Mouse (Mus musculus) cerebellum, postnatal 36 days (tissue): ENCODE results near the gene Atp6v0a1.

Experiments
- DNase-seq, 2 experiments: peaks; one replicate each; pipeline ENCODE4 v3.0.0; 2021 to 2022; ENCODE audit warnings: mixed read lengths in 2 of 2

Gene Atp6v0a1

GRCm38 (mm10) chr11:101009046-101009887, at the start of gene Atp6v0a1:
Gene Atp6v0a1, plus strand, starts transcription at chr11:101009452.
- DNase-seq = peak; percentile 98

DNA sequence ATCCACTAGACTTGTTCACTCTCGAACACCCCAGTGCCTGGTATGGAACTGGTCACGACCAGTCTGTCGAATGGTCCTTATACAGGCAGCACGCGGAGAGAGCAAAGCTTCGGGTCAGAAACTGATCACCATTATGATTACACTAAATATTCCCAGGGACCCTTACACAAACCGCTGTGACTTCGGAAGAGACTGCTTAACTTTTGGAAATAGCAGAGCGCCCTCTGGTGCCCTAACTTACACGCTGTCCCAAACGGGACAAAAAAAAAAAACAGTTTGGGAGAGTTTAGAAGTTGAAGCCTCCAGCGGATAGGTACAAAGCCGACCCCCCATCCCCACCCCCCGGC, 49.8 kb upstream of the Atp6v0a1 start:
- DNase-seq = peak; percentile 64 to 65

GRCm38 (mm10) chr11:100959826-100960225, 49.4 kb upstream of the Atp6v0a1 start:
- DNase-seq = no peak

DNA sequence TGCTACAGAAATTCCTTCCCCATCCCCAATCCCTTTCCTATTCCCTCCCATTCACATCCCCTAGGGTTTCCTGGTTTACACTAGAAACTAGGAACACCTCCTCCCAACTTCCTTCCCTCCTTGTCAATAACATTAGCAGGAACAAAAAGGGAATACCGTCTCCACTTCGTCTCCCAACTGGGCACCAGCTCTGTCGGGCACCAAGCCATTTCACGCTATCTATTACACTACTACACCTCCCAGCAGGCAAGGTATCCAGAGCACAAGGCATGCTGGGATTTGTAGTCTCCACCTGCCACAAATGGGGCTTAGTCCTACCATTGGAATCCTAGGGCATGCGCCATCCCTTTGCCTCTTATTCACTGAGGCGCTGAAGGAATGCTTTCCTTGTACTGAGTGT, 48.7 kb upstream of the Atp6v0a1 start:
- DNase-seq = peak; percentile 62 to 68

GRCm38 (mm10) chr11:100962371-100962911, 46.8 kb upstream of the Atp6v0a1 start:
- DNase-seq = no peak

GRCm38 (mm10) chr11:100963647-100964046, 45.6 kb upstream of the Atp6v0a1 start:
- DNase-seq = no peak

GRCm38 (mm10) chr11:100964180-100964579, 45.1 kb upstream of the Atp6v0a1 start:
- DNase-seq = no peak

- no peak for DNase-seq
These were observed 44.2 kb upstream of the Atp6v0a1 start for GRCm38 (mm10) chr11:100964901-100965542.

DNA sequence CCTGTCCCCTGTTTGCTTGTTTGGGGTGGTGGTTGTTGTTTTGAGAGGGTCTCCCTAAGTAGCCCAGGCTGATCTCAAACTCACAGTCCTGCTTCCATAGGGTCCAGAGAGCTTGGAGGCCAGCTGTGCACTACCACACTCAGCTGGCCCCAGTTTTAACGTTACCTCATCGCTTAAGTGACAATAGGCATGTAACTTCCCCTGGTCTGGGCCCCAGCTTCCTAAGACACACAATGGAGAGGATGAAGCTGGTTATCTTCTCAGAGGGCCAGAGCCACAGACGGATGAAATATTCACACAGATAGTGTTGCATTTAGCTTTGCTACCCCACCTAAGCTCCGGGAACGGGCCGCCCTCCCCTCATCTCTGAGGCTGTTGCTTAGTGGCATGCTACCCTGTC, 43.5 kb upstream of the Atp6v0a1 start:
- no peak for DNase-seq

GRCm38 (mm10) chr11:100967376-100967775, 41.9 kb upstream of the Atp6v0a1 start:
- no peak for DNase-seq

- DNase-seq = no peak
These were observed 41.3 kb upstream of the Atp6v0a1 start for GRCm38 (mm10) chr11:100967881-100968420.

DNA sequence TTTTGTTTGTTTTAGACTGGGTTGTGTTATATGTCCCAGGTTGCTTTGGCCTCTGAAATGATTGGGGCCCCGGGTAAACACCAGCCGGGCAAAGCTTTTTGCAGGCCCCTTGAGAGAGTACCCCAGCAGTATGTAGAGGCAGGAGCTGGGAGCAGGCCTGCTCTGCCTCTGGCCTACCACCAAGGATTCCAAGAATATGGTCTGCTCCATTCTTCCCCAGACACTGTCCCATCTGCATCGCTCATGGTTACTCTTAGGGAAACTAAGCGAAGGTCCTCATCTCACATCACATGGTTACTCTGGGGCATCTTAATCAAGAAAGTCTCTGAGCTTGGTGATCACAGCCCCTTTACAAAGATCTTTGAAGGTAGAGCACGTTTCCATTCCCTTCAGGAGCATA, 40.8 kb upstream of the Atp6v0a1 start:
- no peak for DNase-seq

- DNase-seq = no peak
These were observed 40.0 kb upstream of the Atp6v0a1 start for GRCm38 (mm10) chr11:100969189-100969743.

GRCm38 (mm10) chr11:100969744-100970556, 39.3 kb upstream of the Atp6v0a1 start:
- peak in 1 of 2 experiments; percentile 18 for DNase-seq

GRCm38 (mm10) chr11:100970557-100970937, 38.7 kb upstream of the Atp6v0a1 start, which contains the start of gene Cavin1:
Gene Cavin1, minus strand, starts transcription at chr11:100970887.
- peak; percentile 52 to 63 for DNase-seq

DNA sequence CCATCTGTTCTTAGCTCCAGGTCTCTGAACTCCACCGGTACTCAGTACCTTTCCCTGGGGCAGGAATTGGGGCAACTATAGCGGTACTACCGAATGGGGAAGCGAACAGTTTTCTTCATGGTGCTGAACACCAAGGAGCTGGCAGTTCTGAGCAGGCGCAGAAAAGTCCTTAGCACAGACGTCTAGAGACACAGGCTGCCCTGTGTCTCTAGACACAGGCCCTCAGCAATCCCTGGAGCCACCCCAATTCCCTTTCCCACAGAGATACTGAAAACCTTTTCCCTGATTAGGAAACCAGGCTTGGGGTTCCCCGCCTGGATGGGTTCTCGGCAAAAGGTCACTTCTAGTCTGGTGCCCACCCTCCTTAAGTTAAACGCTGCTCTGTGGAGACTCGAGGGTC, 37.8 kb upstream of the Atp6v0a1 start:
- no peak for DNase-seq

DNA sequence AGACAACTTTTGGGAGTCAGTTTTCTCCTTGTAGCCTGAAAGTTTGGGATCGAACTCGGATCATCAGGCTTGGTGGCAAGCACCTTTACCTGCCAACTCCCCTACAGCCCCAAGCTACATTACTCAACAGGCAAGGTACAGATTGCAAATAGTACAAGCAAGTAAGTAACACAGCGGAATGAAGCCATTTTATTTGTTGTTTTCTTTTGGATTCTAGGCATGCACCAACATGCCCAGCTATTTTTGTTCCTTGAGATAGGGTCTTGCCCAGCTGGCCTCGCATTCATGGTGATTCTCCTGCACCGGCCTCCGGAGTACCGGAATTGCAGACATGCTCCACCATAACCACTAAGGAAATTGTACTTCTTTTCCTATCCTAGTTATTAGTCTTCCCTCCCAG, 36.0 kb upstream of the Atp6v0a1 start:
- DNase-seq = no peak

DNA sequence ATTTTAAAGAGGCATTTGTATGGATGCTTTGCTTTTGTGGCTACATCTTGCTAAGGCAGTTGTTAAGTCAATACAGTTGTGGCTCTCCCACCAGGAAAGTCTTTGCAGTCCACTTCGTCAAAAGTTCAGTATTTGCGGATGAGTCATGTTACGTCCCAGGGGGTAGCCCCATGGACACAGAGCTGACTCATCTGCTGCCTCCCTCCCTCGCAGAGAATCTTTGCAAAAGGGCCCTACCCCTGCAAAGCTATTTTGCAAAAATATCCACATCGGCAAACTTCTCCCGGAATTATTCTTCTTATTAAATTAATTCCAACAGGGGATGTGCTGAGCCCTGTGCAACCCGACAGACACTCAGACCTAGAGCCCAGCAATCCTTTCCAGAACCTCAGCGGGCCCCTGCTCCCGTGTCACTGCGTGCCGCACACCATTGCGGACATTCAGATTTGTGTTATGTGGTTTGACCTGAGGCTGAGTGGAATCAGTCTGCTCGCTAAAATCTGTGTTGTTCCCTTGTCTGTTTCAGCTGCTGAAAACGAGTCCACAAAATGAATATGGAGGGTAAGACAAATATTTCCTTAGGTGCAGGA, 34.8 kb upstream of the Atp6v0a1 start:
- no peak for DNase-seq

DNA sequence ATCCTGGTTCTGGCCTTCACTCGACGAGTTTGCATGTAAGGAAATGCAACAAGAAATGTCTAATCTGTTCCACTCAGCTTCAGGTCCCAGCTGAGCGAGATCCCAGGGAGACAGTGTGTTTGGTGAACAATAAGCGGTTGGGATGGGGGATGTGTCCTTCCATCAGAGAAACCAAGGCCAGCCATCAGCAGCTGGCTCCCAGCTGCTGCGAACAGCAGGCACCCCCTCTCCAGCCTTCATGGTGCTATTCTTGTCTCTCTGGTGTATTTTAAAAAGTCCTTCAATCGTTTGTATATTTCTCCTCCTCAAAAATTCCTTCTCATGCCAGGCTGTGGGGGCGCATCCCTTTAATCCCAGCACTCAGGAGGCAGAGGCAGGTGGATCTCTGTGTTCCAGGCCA, 34.0 kb upstream of the Atp6v0a1 start:
- DNase-seq = no peak

GRCm38 (mm10) chr11:100979887-100980286, 29.4 kb upstream of the Atp6v0a1 start:
- no peak for DNase-seq

DNA sequence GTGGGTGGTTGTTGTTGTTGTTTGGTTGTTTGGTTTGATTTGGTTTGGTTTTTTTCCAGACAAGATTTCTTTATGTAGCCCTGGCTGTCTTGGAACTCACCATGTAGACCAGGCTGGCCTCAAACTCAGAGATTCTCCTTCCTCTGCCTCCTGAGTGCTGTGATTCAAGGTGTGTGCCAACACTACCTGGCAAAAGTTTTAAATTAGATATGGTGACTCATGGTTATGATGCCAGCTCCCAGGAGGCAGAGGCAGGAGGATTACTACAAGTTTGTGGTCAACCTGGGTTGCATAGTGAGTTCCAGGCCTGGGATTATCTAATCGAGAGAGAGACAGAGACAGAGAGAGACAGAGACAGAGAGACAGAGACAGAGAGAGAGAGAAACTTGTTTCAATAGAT, 28.8 kb upstream of the Atp6v0a1 start:
- DNase-seq = no peak

GRCm38 (mm10) chr11:100981236-100981635, 28.0 kb upstream of the Atp6v0a1 start:
- no peak for DNase-seq
